ENCODE assay signal across 9 mouse cellular contexts in the genomic region with DNA sequence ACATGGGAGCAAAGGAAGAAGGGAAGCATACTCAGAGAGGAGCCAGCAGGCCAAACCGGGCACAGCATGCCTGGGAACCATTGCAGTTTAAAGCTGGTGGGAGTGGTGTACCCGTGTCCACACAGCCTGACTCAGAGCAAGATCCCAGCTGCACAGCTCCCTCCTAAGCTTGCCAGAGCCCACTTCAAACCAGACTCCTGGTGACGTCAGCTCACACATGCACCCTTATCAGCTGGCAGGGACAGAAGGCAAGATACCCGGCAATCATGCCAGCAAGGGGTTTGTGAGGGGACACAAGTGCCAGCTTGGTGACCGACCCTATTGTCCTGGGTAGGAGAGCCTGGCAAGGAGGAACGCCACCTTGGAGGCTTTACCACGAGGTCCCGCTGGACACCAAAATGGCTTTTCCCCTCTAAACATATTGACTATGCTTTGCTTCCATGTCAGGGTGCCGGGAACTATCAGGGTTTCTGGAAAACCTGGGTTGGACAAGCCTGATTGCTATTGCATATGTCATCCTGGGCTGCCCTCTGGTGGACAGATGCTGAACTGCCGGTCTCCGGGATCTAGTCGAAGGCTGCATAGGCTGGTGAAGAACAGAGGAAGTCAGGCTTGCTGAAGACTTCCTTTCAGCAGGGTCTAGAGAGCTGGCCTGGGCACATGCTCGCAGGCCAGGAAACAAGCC. TPM values are rescaled to one million over a fixed set of nuclear protein-coding genes. Genes with fewer than 3 reads are reported as not detected.
DNase-seq lines count a peak whose midpoint lies in the region; ATAC-seq and TF ChIP-seq lines count a peak whose summit lies in the region.
"Had no signal": no experiment of that assay in that cellular context is flagged by ENCODE, and none has a peak within 500 bp of the region (broad histone marks: within the 10 kb centered on the region; RNA-seq: fewer than 3 reads in every experiment).

No protein-coding gene starts in this region.

- H3K9ac ChIP-seq in CH12.LX (ENCODE audit: insufficient read depth, low read depth), result no peak overlapping the region
- peak overlapping the region; percentile 60 for H3K9ac ChIP-seq in forebrain, embryonic 13.5 days
- no peak overlapping the region for H3K9ac ChIP-seq in liver, postnatal 0 days (replicated peaks)
- peak overlapping the region; percentile 41; the same call in 1 of the 2 replicates for H3K9ac ChIP-seq in neural tube, embryonic 14.5 days (replicated peaks; ENCODE audit: low read depth, low read length)

- H3K27ac ChIP-seq in CH12.LX (ENCODE audit: insufficient read depth, low read depth), result no peak overlapping the region
- H3K27ac ChIP-seq in forebrain, embryonic 13.5 days, result peak overlapping the region; percentile 99
- H3K27ac ChIP-seq in liver, postnatal 0 days (ENCODE audit: low read depth), result no peak overlapping the region
- H3K27ac ChIP-seq in neural tube, embryonic 14.5 days (ENCODE audit: low read depth, low read length), result peak overlapping the region; percentile 98
- H3K27ac ChIP-seq in testis, adult 2 months (ENCODE audit: control insufficient read depth, insufficient read depth, low read depth, low read length), result no peak overlapping the region

- dilution Hi-C loops in CH12.LX (cut with MboI; ENCODE audit: extremely low pct_ligation_motif_present, extremely low pct_unique_long_range_greater_than_20kb, low sequenced_read_pairs), result no loop called here

- peak; percentile 61 for TF ChIP-seq RAD21 in CH12.LX (IDR thresholded peaks at IDR 0.05; ENCODE audit: low read depth, low read length)

- DNase-seq in CH12.LX (ENCODE audit: extremely low read depth), result peak; percentile 53
- peak; percentile 54 for DNase-seq in c-Kit-positive CD71-positive TER-119-positive erythroid progenitor cells, embryonic 14.5 days (ENCODE audit: low spot score)
- peak; percentile 97 to 99 for DNase-seq in heart, postnatal 10 days
- peak; percentile 98 to 100 for DNase-seq in kidney, postnatal 4 days
- peak; percentile 90 for DNase-seq in liver, postnatal 0 days

- H3K4me1 ChIP-seq in CH12.LX (ENCODE audit: control insufficient read depth in 1 of 2, insufficient read depth in 2 of 2), result no peaks in the 10 kb centered on the region
- H3K4me1 ChIP-seq in forebrain, embryonic 13.5 days, result peaks cover 45% of the 10 kb centered on the region
- no peaks in the 10 kb centered on the region for H3K4me1 ChIP-seq in liver, postnatal 0 days (ENCODE audit: insufficient read depth)
- H3K4me1 ChIP-seq in neural tube, embryonic 14.5 days (ENCODE audit: control insufficient read depth, insufficient read depth, low read length), result peaks cover 36% of the 10 kb centered on the region
- H3K4me1 ChIP-seq in testis, adult 2 months (ENCODE audit: control insufficient read depth, insufficient read depth, low read length), result peaks cover 22% of the 10 kb centered on the region

- H3K4me2 ChIP-seq in CH12.LX (ENCODE audit: insufficient read depth, low read depth, poor library complexity, severe bottlenecking), result no peak overlapping the region
- peak overlapping the region; percentile 64 for H3K4me2 ChIP-seq in forebrain, embryonic 13.5 days
- H3K4me2 ChIP-seq in liver, postnatal 0 days (ENCODE audit: low read depth, low read length), result no peak overlapping the region
- H3K4me2 ChIP-seq in neural tube, embryonic 14.5 days (ENCODE audit: low read depth, low read length), result peak overlapping the region; percentile 50

- H3K9me3 ChIP-seq in CH12.LX (replicated peaks; ENCODE audit: low read length), result peaks cover 71% of the 10 kb centered on the region
- peaks cover 13% of the 10 kb centered on the region for H3K9me3 ChIP-seq in forebrain, embryonic 13.5 days (replicated peaks)
- peaks cover 3% of the 10 kb centered on the region; the same call in 1 of the 2 replicates for H3K9me3 ChIP-seq in liver, postnatal 0 days (ENCODE audit: low read length)
- H3K9me3 ChIP-seq in neural tube, embryonic 14.5 days (ENCODE audit: control insufficient read depth, low read length), result no peaks in the 10 kb centered on the region

- 4% methylated on average over 13 of the region's 13 CpGs for WGBS in forebrain, embryonic 13.5 days
- WGBS in liver, postnatal 0 days (ENCODE audit: insufficient replicate concordance), result 10% methylated on average over 13 of the region's 13 CpGs
- 4% methylated on average over 13 of the region's 13 CpGs for WGBS in neural tube, embryonic 14.5 days

- no peak for TF ChIP-seq EP300 in CH12.LX (IDR thresholded peaks at IDR 0.05; ENCODE audit: low read length)
- TF ChIP-seq EP300 in liver, postnatal 0 days (IDR thresholded peaks at IDR 0.05; ENCODE audit: low read depth), result no peak

- H3K27me3 ChIP-seq in CH12.LX (replicated peaks), result peaks cover 6% of the 10 kb centered on the region
- no peaks in the 10 kb centered on the region for H3K27me3 ChIP-seq in forebrain, embryonic 13.5 days
- peaks cover 26% of the 10 kb centered on the region for H3K27me3 ChIP-seq in liver, postnatal 0 days (ENCODE audit: insufficient read depth, low read length)
- no peaks in the 10 kb centered on the region for H3K27me3 ChIP-seq in neural tube, embryonic 14.5 days (ENCODE audit: control insufficient read depth, insufficient read depth, low read length)
- H3K27me3 ChIP-seq in testis, adult 2 months (ENCODE audit: control insufficient read depth, insufficient read depth, low read length), result no peaks in the 10 kb centered on the region

- intact Hi-C loops in heart, postnatal 10 days (cut with DNase I), result loop anchor here (1.0 kb wide), 1 partner anchor 68 kb away; no protein-coding TSS in a partner anchor

- in situ Hi-C loops in CH12.LX (cut with MboI; ENCODE audit: low pct_ligation_motif_present, low pct_unique_long_range_greater_than_20kb, low sequenced_read_pairs), result loop anchor here (5.0 kb wide), 2 partner anchors 64 to 174 kb away; no protein-coding TSS in a partner anchor

- peak in 1 of 2 experiments; percentile 67; a peak in 3 of 4 replicates for TF ChIP-seq CTCF in CH12.LX (conservative IDR thresholded peaks at IDR 0.05 in 1 of 2, IDR thresholded peaks at IDR 0.05 in 1 of 2; ENCODE audit: low read depth in 2 of 2, low read length in 2 of 2)
- TF ChIP-seq CTCF in liver, postnatal 0 days (IDR thresholded peaks at IDR 0.05; ENCODE audit: low read depth), result peak; percentile 88
- TF ChIP-seq CTCF in testis, adult 2 months (IDR thresholded peaks at IDR 0.05; ENCODE audit: control insufficient read depth, insufficient read depth, insufficient replicate concordance, low read depth, low read length), result peak; percentile 88

- H3K79me2 ChIP-seq in CH12.LX (replicated peaks; ENCODE audit: control insufficient read depth, extremely low read depth, insufficient read depth, poor library complexity, severe bottlenecking), result no peaks in the 10 kb centered on the region

- TF ChIP-seq POLR2A in CH12.LX (IDR thresholded peaks at IDR 0.05; ENCODE audit: low read depth, low read length), result no peak
- 0 out of 2 replicates have a peak, but pooled peaks have one; percentile 3 for TF ChIP-seq POLR2A in testis, adult 2 months (IDR thresholded peaks at IDR 0.05; ENCODE audit: control insufficient read depth, low read depth, low read length)

- no peak overlapping the region for H3K4me3 ChIP-seq in CH12.LX (replicated peaks in 1 of 3; ENCODE audit: low read depth in 2 of 3, low read length in 2 of 3, poor library complexity in 1 of 3)
- peak overlapping the region; percentile 25 for H3K4me3 ChIP-seq in forebrain, embryonic 13.5 days
- no peak overlapping the region for H3K4me3 ChIP-seq in liver, postnatal 0 days (ENCODE audit: low read depth, low read length)
- peak overlapping the region; percentile 19; the same call in 1 of the 2 replicates for H3K4me3 ChIP-seq in neural tube, embryonic 14.5 days (ENCODE audit: low read depth, low read length)
- H3K4me3 ChIP-seq in testis, adult 2 months (ENCODE audit: control insufficient read depth, low read depth, low read length), result no peak overlapping the region

- peak; percentile 71 for ATAC-seq in forebrain, embryonic 13.5 days
- ATAC-seq in liver, postnatal 0 days, result peak; percentile 55; the same call in 1 of the 2 replicates
- peak; percentile 65 for ATAC-seq in neural tube, embryonic 14.5 days (ENCODE audit: low read depth)

- no peaks in the 10 kb centered on the region for H3K36me3 ChIP-seq in CH12.LX (replicated peaks in 1 of 2; ENCODE audit: control insufficient read depth in 1 of 2, insufficient read depth in 1 of 2, low read length in 1 of 2)
- H3K36me3 ChIP-seq in forebrain, embryonic 13.5 days (ENCODE audit: poor library complexity, severe bottlenecking), result 0 out of 2 replicates have a peak, but pooled peaks cover 6% of the 10 kb centered on the region
- no peaks in the 10 kb centered on the region for H3K36me3 ChIP-seq in liver, postnatal 0 days (replicated peaks; ENCODE audit: insufficient read depth, low read length)
- H3K36me3 ChIP-seq in neural tube, embryonic 14.5 days (ENCODE audit: control insufficient read depth, insufficient read depth, low read length), result no peaks in the 10 kb centered on the region
- H3K36me3 ChIP-seq in testis, adult 2 months (ENCODE audit: control insufficient read depth, insufficient read depth, low read length), result no peaks in the 10 kb centered on the region

TF ChIP-seq in CH12.LX, 34 proteins besides CTCF, POLR2A, EP300 and RAD21:
- no peak for TF ChIP-seq USF1 (IDR thresholded peaks at IDR 0.05; ENCODE audit: low read depth, low read length)
- peak; percentile 53 for TF ChIP-seq SMC3 (IDR thresholded peaks at IDR 0.05; ENCODE audit: low read depth, low read length)

RNA-seq across cellular contexts. Expression of gene Gm13090, which starts 52.0 kb away (rescaled TPM):
- total RNA-seq in CH12.LX (2012; rRNA removed) (not detected in 2 replicates), CH12.LX (2014; rRNA removed) (not detected in 2 replicates)
- polyA plus RNA-seq in CH12.LX (2012; ENCODE audit: insufficient read length, low read depth), result not detected in 2 replicates
- polyA plus RNA-seq in forebrain, embryonic 13.5 days (2015; fragmentation: Nextera tagmentation; extraction: Ambion mirVana), result 0.33 TPM in 1 of 2 replicates, not detected in the other
- total RNA-seq in heart, postnatal 10 days (2021), result not detected
- not detected in 2 replicates for polyA plus RNA-seq in liver, postnatal 0 days (2015; fragmentation: Nextera tagmentation; extraction: Ambion mirVana)
- polyA plus RNA-seq in neural tube, embryonic 14.5 days (2014; fragmentation: Nextera tagmentation; extraction: Ambion mirVana), result 0.63 and 1.4 TPM in 2 replicates
- polyA plus RNA-seq in testis, adult 2 months (2012; rRNA removed), result not detected in 2 replicates
- polyA plus RNA-seq: gonadal fat pad, adult 2 months had no signal

Comparison
In these comparisons a context has a peak if more than half of its experiments do, and no peak if none do; other contexts are left out.
1. H3K27ac ChIP-seq: peak in forebrain, embryonic 13.5 days (single experiment) and neural tube, embryonic 14.5 days (single experiment); none in CH12.LX (single experiment), liver, postnatal 0 days (single experiment) and testis, adult 2 months (single experiment).
2. H3K4me2 ChIP-seq: peak in forebrain, embryonic 13.5 days (single experiment) and neural tube, embryonic 14.5 days (single experiment); none in CH12.LX (single experiment) and liver, postnatal 0 days (single experiment).
3. H3K4me3 ChIP-seq: peak in forebrain, embryonic 13.5 days (single experiment) and neural tube, embryonic 14.5 days (single experiment); none in CH12.LX (0 of 3), liver, postnatal 0 days (single experiment) and testis, adult 2 months (single experiment).
4. H3K9ac ChIP-seq: peak in forebrain, embryonic 13.5 days (single experiment) and neural tube, embryonic 14.5 days (single experiment); none in CH12.LX (single experiment) and liver, postnatal 0 days (single experiment).
5. Peak in every context shown above with its lines, with median percentiles within 50 percentile points of each other: DNase-seq and ATAC-seq.